Mouse (Mus musculus): ENCODE results near the gene Hmgb2.

Hmgb2 gene

DNA sequence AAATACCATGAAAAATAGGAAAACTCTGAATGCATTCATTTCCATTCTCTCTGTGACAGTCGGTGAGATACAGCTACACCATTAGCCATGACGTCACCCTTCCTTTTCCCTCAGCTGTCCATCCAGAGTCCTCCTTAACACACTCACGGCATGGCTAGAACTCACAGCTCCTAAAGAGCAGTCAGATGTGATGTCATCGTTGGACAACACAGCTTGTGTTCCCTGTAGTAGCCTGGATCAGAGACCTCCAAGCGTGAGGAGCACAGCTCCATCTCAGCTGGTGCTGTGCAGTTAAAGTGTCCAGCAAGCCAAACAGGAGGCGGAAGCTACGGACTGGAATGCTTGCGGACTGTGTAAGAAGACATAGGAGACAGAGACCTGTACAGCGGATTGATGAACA is 49.2 kb downstream of the Hmgb2 start:
- DNase-seq (ENCODE audit: low read depth): no peak

DNA sequence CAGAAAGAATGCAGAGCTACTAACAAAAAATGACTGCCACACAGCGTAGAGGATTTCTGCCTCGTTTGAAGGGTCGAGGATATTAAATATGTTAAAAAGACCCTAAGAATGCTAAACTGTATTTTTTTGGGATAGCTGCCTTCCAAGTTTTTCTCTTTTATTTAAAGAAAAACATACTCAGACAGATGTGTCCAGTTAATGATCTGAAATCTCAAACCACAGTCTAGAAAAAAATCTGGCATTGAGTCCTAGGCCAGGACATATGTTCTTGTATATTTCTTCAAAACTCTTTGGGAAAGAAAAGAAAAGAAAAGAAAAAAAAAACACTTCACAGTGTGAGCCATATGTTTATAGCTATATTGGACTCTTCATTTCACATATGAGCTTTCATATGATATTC is 51.0 kb downstream of the Hmgb2 start:
- DNase-seq (ENCODE audit: low read depth): no peak

DNA sequence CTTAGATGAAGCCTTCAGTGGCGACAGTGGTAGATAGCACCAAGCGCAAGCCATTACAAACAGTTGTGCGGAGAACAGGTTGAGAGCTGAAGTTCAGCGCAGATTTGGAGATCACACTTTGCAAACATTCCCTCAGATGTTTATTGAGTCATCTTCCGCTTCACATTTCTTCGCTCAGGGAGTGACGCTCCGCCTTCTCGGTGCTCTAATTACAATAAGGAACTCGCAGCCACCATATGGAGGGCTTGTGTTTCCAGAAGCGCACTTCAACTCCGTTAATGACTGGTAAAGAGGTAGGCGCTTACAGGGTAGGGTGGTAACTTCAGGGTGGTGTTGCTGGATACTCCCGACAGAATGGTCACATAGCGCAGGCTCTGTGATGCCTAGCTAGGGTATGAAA is 52.0 kb downstream of the Hmgb2 start:
- no peak for DNase-seq (ENCODE audit: low read depth)

DNA sequence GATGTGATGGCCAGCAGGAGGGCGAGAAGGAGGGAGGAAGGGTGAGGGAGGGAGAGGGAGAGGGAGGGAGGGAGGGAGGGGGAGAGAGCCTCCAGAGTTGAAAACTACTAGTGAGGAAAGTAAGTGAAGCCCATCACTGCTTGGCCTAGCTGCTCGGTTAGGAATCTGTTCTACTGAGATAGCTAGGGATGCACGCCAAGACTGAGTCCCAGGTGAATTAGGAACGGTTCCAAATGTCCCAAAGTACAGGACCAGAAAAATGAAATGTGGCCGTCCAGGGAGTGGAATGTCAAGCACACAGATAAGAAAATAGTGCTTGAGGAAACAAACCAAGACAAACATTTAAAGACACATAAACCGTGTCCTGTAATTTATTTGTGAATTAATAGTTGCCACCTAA is 53.3 kb downstream of the Hmgb2 start:
- DNase-seq (ENCODE audit: low read depth): no peak
